Mouse (Mus musculus) stomach, postnatal 0 days (tissue): Measurements from ENCODE around the gene Scin. TPM values are rescaled to one million over a fixed set of nuclear protein-coding genes. Genes with fewer than 3 reads are reported as not detected.

Experiments used
- ATAC-seq: fragments of 200-750 bp; cut with Nextera tagmentation; 2 replicates; pipeline ENCODE4 v1.8.0; 2017; ENCODE audit not compliant: low FRiP score, low TSS enrichment
- DNase-seq: peaks from one replicate; pipeline ENCODE4 v3.0.0-alpha.2; 2016; ENCODE audit warnings: low spot score
- H3K27ac ChIP-seq: fragments of 300-500 bp; sonication (generic); replicated peaks from 2 replicates; pipeline ENCODE4 v1.5.1; 2014; ENCODE audit warnings: mild to moderate bottlenecking, control low read depth
- H3K27me3 ChIP-seq: fragments of 300-500 bp; sonication (generic); 2 replicates; pipeline ENCODE4 v1.6.1; 2014; ENCODE audit warnings: low read length; ENCODE audit not compliant: control insufficient read depth, insufficient read depth
- H3K36me3 ChIP-seq: fragments of 300-500 bp; sonication (generic); 2 replicates; pipeline ENCODE4 v1.6.1; 2014; ENCODE audit warnings: low read length, mixed read lengths; ENCODE audit not compliant: control insufficient read depth, insufficient read depth
- H3K4me1 ChIP-seq: fragments of 300-500 bp; sonication (generic); replicated peaks from 2 replicates; pipeline ENCODE4 v1.6.1; 2014; ENCODE audit warnings: antibody characterized with exemption; ENCODE audit not compliant: control insufficient read depth, insufficient read depth
- H3K4me2 ChIP-seq: fragments of 300-500 bp; sonication (generic); replicated peaks from 2 replicates; pipeline ENCODE4 v1.6.1; 2014; ENCODE audit warnings: low read depth, mild to moderate bottlenecking, control low read depth, moderate library complexity
- H3K4me3 ChIP-seq: fragments of 300-500 bp; sonication (generic); 2 replicates; pipeline ENCODE4 v1.5.1; 2014; ENCODE audit warnings: low read depth, low read length, control low read depth
- H3K9ac ChIP-seq: fragments of 300-500 bp; sonication (generic); 2 replicates; pipeline ENCODE4 v1.6.1; 2014; ENCODE audit warnings: mild to moderate bottlenecking, low read length, control low read depth, mixed read lengths
- H3K9me3 ChIP-seq: fragments of 300-500 bp; sonication (generic); 2 replicates; pipeline ENCODE4 v1.6.1; 2016; ENCODE audit warnings: low read length; ENCODE audit not compliant: control insufficient read depth
- CTCF ChIP-seq: IDR thresholded peaks from 2 replicates; pipeline ENCODE4 v1.5.1; 2016; ENCODE audit warnings: antibody characterized with exemption, low read depth, mild to moderate bottlenecking, moderate library complexity
- EP300 ChIP-seq: optimal IDR thresholded peaks from 2 replicates; pipeline ENCODE3; 2016; ENCODE audit warnings: antibody characterized with exemption
- WGBS: fragments of 180-500 bp; shearing (Covaris S2); extraction: QIAGEN DNeasy Blood & Tissue Kit; methylation state at CpG from one replicate; pipeline ENCODE4 v1.1.7; 2014; 5-methylcytosine and 5-hydroxymethylcytosine counted together
- polyA plus RNA-seq: library from polyadenylated mRNA; unstranded; fragments of >200 nt; fragmentation: Nextera tagmentation; extraction: Ambion mirVana; gene quantifications from 2 replicates; pipeline ENCODE4 v1.2.1, GENCODE M21; 2015

The Scin gene
- polyA plus RNA-seq, 1 experiment from 2014 or later, result 0.24 TPM

GRCm38 (mm10) chr12:40035506-40035905 lies 98.5 kb downstream of the Scin start:
- TF ChIP-seq CTCF (no peak), EP300 (no peak)
- no peak overlapping the region for H3K27ac ChIP-seq
- no peaks in the 10 kb centered on the region for H3K9me3 ChIP-seq
- H3K27me3 ChIP-seq, result no peaks in the 10 kb centered on the region
- no peak overlapping the region for H3K4me3 ChIP-seq
- no peaks in the 10 kb centered on the region for H3K4me1 ChIP-seq
- 52% methylated on average over 4 of the region's 4 CpGs for WGBS
- no peak for ATAC-seq
- no peak overlapping the region for H3K9ac ChIP-seq
- DNase-seq, result no peak
- peak overlapping the region; percentile 79 for H3K4me2 ChIP-seq
- H3K36me3 ChIP-seq, result no peaks in the 10 kb centered on the region

GRCm38 (mm10) chr12:40029201-40029600 lies 104.8 kb downstream of the Scin start:
- Histone ChIP-seq H3K27me3 (no peaks in the 10 kb centered on the region), H3K9ac (no peak overlapping the region), H3K4me3 (no peak overlapping the region), H3K27ac (no peak overlapping the region), H3K36me3 (no peaks in the 10 kb centered on the region), H3K9me3 (no peaks in the 10 kb centered on the region), H3K4me2 (no peak overlapping the region), H3K4me1 (no peaks in the 10 kb centered on the region)
- TF ChIP-seq CTCF, result no peak
- TF ChIP-seq EP300, result no peak
- DNase-seq (no peak), ATAC-seq (no peak)
- 73% methylated on average over 4 of the region's 4 CpGs for WGBS

- no peak overlapping the region for H3K4me2 ChIP-seq
- H3K27ac ChIP-seq, result no peak overlapping the region
- no peak for DNase-seq
- H3K9ac ChIP-seq, result no peak overlapping the region
- no peaks in the 10 kb centered on the region for H3K4me1 ChIP-seq
- H3K27me3 ChIP-seq, result no peaks in the 10 kb centered on the region
- 81% methylated on average over 3 of the region's 3 CpGs for WGBS
- ATAC-seq, result no peak
- no peak overlapping the region for H3K4me3 ChIP-seq
- H3K9me3 ChIP-seq, result no peaks in the 10 kb centered on the region
- no peaks in the 10 kb centered on the region for H3K36me3 ChIP-seq
- TF ChIP-seq EP300 (no peak), CTCF (no peak)
These were observed 106.2 kb downstream of the Scin start for GRCm38 (mm10) chr12:40027846-40028245.

- H3K4me3 ChIP-seq, result no peak overlapping the region
- no peak overlapping the region for H3K4me2 ChIP-seq
- no peak overlapping the region for H3K9ac ChIP-seq
- no peaks in the 10 kb centered on the region for H3K27me3 ChIP-seq
- TF ChIP-seq CTCF, result no peak
- no peak for TF ChIP-seq EP300
- WGBS, result 67% methylated on average over 3 of the region's 3 CpGs
- H3K36me3 ChIP-seq, result no peaks in the 10 kb centered on the region
- H3K9me3 ChIP-seq, result no peaks in the 10 kb centered on the region
- no peak overlapping the region for H3K27ac ChIP-seq
- DNase-seq, result no peak
- ATAC-seq, result no peak
- H3K4me1 ChIP-seq, result no peaks in the 10 kb centered on the region
These were observed 106.6 kb downstream of the Scin start for GRCm38 (mm10) chr12:40027444-40027843.

- no peaks in the 10 kb centered on the region for H3K9me3 ChIP-seq
- no peaks in the 10 kb centered on the region for H3K36me3 ChIP-seq
- no peaks in the 10 kb centered on the region for H3K27me3 ChIP-seq
- TF ChIP-seq CTCF (no peak), EP300 (no peak)
- 42% methylated on average over 2 of the region's 2 CpGs for WGBS
- no peak overlapping the region for H3K9ac ChIP-seq
- H3K27ac ChIP-seq, result no peak overlapping the region
- H3K4me2 ChIP-seq, result no peak overlapping the region
- H3K4me3 ChIP-seq, result no peak overlapping the region
- H3K4me1 ChIP-seq, result no peaks in the 10 kb centered on the region
- DNase-seq, result no peak
- no peak for ATAC-seq
These were observed 110.1 kb downstream of the Scin start for GRCm38 (mm10) chr12:40023918-40024317.

GRCm38 (mm10) chr12:40023014-40023642 lies 110.9 kb downstream of the Scin start:
- no peaks in the 10 kb centered on the region for H3K4me1 ChIP-seq
- no peaks in the 10 kb centered on the region for H3K36me3 ChIP-seq
- no peak overlapping the region for H3K27ac ChIP-seq
- DNase-seq, result no peak
- H3K4me2 ChIP-seq, result no peak overlapping the region
- no peak for ATAC-seq
- 74% methylated on average over 3 of the region's 3 CpGs for WGBS
- H3K9me3 ChIP-seq, result no peaks in the 10 kb centered on the region
- TF ChIP-seq CTCF (no peak), EP300 (no peak)
- no peaks in the 10 kb centered on the region for H3K27me3 ChIP-seq
- H3K4me3 ChIP-seq, result no peak overlapping the region
- no peak overlapping the region for H3K9ac ChIP-seq
